Mouse (Mus musculus) hindbrain, embryonic 11.5 days (tissue): Measurements from ENCODE around the gene Rnf224. TPM values are rescaled to one million over a fixed set of nuclear protein-coding genes. Genes with fewer than 3 reads are reported as not detected.

Experiments used
- ATAC-seq: fragments of 200-750 bp; cut with Nextera tagmentation; 2 replicates; pipeline ENCODE4 v1.8.0; 2017; ENCODE audit warnings: mild to moderate bottlenecking, moderate TSS enrichment, moderate library complexity; ENCODE audit not compliant: low FRiP score
- DNase-seq: peaks from one replicate; pipeline ENCODE4 v3.0.0-alpha.2; 2015; ENCODE audit warnings: low spot score
- H3K27ac ChIP-seq: fragments of 300-500 bp; sonication (generic); 2 replicates; pipeline ENCODE4 v1.5.1; 2014; ENCODE audit warnings: mild to moderate bottlenecking, low read depth, low read length
- H3K27me3 ChIP-seq: fragments of 300-500 bp; sonication (generic); 2 replicates; pipeline ENCODE4 v1.6.1; 2014; ENCODE audit warnings: mild to moderate bottlenecking, low read length, moderate library complexity, mixed read lengths; ENCODE audit not compliant: control insufficient read depth, insufficient read depth
- H3K36me3 ChIP-seq: fragments of 300-500 bp; sonication (generic); 2 replicates; pipeline ENCODE4 v1.6.1; 2014; ENCODE audit warnings: mild to moderate bottlenecking, low read length, moderate library complexity, mixed read lengths; ENCODE audit not compliant: control insufficient read depth, insufficient read depth
- H3K4me1 ChIP-seq: fragments of 300-500 bp; sonication (generic); replicated peaks from 2 replicates; pipeline ENCODE4 v1.6.1; 2014; ENCODE audit warnings: low read length, mixed read lengths; ENCODE audit not compliant: control insufficient read depth, insufficient read depth
- H3K4me2 ChIP-seq: fragments of 300-500 bp; sonication (generic); replicated peaks from 2 replicates; pipeline ENCODE4 v1.6.1; 2014; ENCODE audit warnings: mild to moderate bottlenecking, low read depth, low read length
- H3K4me3 ChIP-seq: fragments of 300-500 bp; sonication (generic); 2 replicates; pipeline ENCODE4 v1.5.1; 2014; ENCODE audit warnings: low read depth, low read length
- H3K9ac ChIP-seq: fragments of 300-500 bp; sonication (generic); 2 replicates; pipeline ENCODE4 v1.6.1; 2014; ENCODE audit warnings: low read depth, low read length
- H3K9me3 ChIP-seq: fragments of 300-500 bp; sonication (generic); 2 replicates; pipeline ENCODE4 v1.6.1; 2016; ENCODE audit warnings: low read length; ENCODE audit not compliant: control insufficient read depth
- WGBS: fragments of 180-500 bp; shearing (Covaris S2); extraction: QIAGEN DNeasy Blood & Tissue Kit; methylation state at CpG from one replicate; pipeline ENCODE4 v1.1.7; 2014; 5-methylcytosine and 5-hydroxymethylcytosine counted together
- polyA plus RNA-seq: library from polyadenylated mRNA; unstranded; fragments of >200 nt; fragmentation: Nextera tagmentation; extraction: Ambion mirVana; gene quantifications from 2 replicates; pipeline ENCODE4 v1.2.1, GENCODE M21; 2014

Rnf224 gene
- polyA plus RNA-seq, 1 experiment from 2014 or later, result not detected

DNA sequence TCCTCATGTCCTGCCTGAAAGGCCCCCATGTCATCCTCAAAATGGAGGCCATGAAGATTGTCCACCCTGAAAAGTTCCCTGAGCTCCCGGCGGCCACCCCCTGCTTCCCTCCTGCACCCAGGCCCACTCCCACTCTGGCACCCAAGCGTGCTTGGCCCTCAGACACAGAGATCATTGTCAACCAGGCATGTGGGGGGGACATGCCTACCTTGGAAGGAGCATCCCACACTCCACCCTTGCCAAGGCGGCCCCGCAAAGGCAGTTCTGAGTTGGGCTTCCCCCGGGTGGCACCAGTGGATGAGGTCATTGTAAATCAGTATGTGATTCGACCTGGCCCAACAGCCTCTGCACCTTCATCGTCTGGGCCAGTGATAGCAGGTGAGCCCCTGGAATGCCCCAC, 6.8 kb upstream of the Rnf224 start:
- H3K36me3 ChIP-seq, result no peaks in the 10 kb centered on the region
- H3K9me3 ChIP-seq, result no peaks in the 10 kb centered on the region
- H3K9ac ChIP-seq, result peak overlapping the region; percentile 71; the same call in 1 of the 2 replicates
- no peak overlapping the region for H3K27ac ChIP-seq
- 81% methylated on average over 8 of the region's 8 CpGs for WGBS
- ATAC-seq (no peak), DNase-seq (no peak)
- H3K27me3 ChIP-seq, result peaks cover 2% of the 10 kb centered on the region; the same call in 1 of the 2 replicates
- H3K4me1 ChIP-seq, result peaks cover 4% of the 10 kb centered on the region; the same call in 1 of the 2 replicates
- H3K4me2 ChIP-seq, result peak overlapping the region; percentile 95; the same call in 1 of the 2 replicates
- H3K4me3 ChIP-seq, result no peak overlapping the region; the same call in 1 of the 2 replicates

DNA sequence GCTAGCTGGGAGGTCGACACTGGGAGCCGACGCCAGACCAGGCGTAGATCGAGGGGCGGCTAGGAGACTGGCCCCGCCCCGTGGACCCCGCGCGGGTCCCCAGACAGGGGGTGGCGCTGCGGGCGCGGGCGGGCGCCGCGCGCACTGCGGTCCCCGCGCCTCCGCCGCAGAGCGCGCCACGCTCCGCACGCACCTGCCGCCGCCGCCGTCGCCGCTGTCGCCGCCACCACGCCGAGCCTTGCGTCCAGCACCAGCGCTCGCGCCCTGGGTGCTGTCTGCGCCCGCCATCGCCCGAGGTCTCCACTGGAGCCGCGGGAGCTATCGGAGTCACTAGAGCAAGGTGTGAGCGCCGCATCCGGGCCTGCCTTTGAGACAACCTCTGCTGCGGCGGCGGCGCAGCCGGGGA, 5.5 kb upstream of the Rnf224 start, which contains the start of the genes Rnf208 and Cysrt1:
Gene Rnf208, plus strand, starts transcription at position 155 of the 406 bp plus-strand sequence.
Gene Cysrt1, minus strand, starts transcription at position 352 of the 406 bp plus-strand sequence.
- peak; percentile 38 for ATAC-seq
- peaks cover 2% of the 10 kb centered on the region; the same call in 1 of the 2 replicates for H3K27me3 ChIP-seq
- peak; percentile 61 for DNase-seq
- H3K27ac ChIP-seq, result peak within 1 kb of the TSS; percentile 42; the same call in 1 of the 2 replicates
- H3K4me1 ChIP-seq, result peaks cover 4% of the 10 kb centered on the region; the same call in 1 of the 2 replicates
- H3K9me3 ChIP-seq, result no peaks in the 10 kb centered on the region
- H3K36me3 ChIP-seq, result no peaks in the 10 kb centered on the region
- H3K4me2 ChIP-seq, result peak within 1 kb of the TSS; percentile 95
- H3K9ac ChIP-seq, result peak within 1 kb of the TSS; percentile 71
- peak within 1 kb of the TSS; percentile 57 for H3K4me3 ChIP-seq
- 0% methylated on average over 27 of the region's 59 CpGs for WGBS

DNA sequence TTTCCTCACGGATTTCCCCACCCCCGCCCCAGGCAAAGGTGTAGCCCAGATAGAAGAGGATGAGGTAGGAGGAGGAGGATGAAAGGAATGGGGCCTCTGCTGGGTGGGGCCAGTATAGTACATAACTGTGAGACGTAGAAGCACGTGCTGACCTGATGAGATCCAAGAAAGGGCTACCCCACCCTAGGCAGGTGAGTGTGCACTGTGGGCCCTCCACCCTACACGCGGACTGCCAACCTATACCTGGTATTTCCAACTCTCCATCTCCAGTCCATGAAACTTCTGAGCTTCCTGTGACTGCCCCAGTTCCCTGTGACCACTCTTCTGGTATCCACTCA, 4.8 kb upstream of the Rnf224 start:
- ATAC-seq, result peak; percentile 46; the same call in 1 of the 2 replicates
- DNase-seq, result peak; percentile 28

DNA sequence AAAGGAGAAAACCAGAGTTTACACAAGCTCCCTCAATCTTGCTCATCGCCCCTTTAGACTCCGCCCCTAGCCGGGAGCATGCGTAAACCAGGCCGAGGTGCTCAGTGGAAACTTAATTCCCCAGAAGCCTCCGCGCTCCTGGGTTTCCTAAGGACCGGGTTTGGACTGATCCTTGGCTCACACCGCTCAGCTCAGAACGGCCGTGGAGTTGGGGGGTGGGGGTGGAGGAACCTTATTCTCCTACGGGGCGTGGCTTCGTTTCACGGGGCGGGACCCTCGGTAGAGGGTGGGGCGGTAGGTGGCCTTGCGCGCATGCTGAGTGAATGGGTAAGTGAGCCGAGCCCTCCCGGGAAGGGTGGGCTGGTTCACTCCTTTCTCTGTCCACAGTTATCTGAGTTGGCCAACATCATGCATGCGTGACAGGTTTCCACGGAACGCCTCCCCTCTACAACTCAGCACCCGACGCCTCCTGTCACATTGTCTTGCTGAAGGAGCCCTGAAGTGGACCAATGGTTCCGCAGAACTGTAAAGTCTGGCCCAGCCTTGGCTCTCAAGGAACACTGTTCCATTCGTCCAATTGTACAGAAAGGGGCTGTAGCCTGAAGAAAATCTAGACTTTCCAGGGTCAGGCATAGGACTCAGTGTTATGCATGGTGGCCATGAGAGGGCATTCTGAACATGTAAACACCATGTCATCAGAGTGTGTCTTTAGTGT, 4.3 kb upstream of the Rnf224 start:
- Histone ChIP-seq H3K4me3 (peak overlapping the region; percentile 31), H3K36me3 (no peaks in the 10 kb centered on the region), H3K4me2 (peak overlapping the region; percentile 95), H3K9me3 (no peaks in the 10 kb centered on the region), H3K27ac (no peak overlapping the region; the same call in 1 of the 2 replicates), H3K27me3 (peaks cover 2% of the 10 kb centered on the region; the same call in 1 of the 2 replicates), H3K9ac (peak overlapping the region; percentile 21), H3K4me1 (peaks cover 4% of the 10 kb centered on the region; the same call in 1 of the 2 replicates)
- DNase-seq (peak; percentile 76), ATAC-seq (peak; percentile 78)
- WGBS, result 3% methylated on average over 29 of the region's 29 CpGs

More for the DNA sequence above, 4.8 kb upstream of the Rnf224 start:
- peak overlapping the region; percentile 95 for H3K4me2 ChIP-seq
- H3K27ac ChIP-seq, result no peak overlapping the region
- 13% methylated on average over 6 of the region's 6 CpGs for WGBS
- H3K27me3 ChIP-seq, result peaks cover 2% of the 10 kb centered on the region; the same call in 1 of the 2 replicates
- no peaks in the 10 kb centered on the region for H3K36me3 ChIP-seq
- no peaks in the 10 kb centered on the region for H3K9me3 ChIP-seq
- H3K4me1 ChIP-seq, result peaks cover 4% of the 10 kb centered on the region; the same call in 1 of the 2 replicates
- H3K4me3 ChIP-seq, result peak overlapping the region; percentile 57
- H3K9ac ChIP-seq, result peak overlapping the region; percentile 71

DNA sequence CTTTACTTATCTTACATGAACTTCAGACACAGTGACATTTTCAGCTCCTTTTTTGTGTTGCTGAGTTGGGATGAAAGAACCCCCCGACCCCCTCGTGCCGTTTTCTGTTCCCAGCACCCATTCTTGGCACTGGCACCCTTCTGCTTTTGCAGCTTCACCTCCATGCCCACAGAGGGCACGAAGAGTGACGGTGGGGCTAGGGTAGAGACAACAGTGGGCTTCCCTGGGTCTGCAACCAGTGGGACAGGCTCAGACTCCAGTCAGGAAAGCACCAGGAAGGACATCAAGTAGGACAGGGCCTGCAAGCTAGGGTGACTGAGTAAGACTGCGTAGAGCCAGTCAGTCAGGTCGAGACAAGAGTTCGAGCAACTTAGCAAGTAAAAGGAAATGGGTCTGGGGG, 3.7 kb upstream of the Rnf224 start:
- Histone ChIP-seq H3K4me2 (peak overlapping the region; percentile 95; the same call in 1 of the 2 replicates), H3K9me3 (no peaks in the 10 kb centered on the region), H3K4me1 (peaks cover 4% of the 10 kb centered on the region; the same call in 1 of the 2 replicates), H3K36me3 (no peaks in the 10 kb centered on the region), H3K9ac (no peak overlapping the region), H3K27ac (no peak overlapping the region), H3K4me3 (peak overlapping the region; percentile 31; the same call in 1 of the 2 replicates), H3K27me3 (peaks cover 2% of the 10 kb centered on the region; the same call in 1 of the 2 replicates)
- 49% methylated on average over 8 of the region's 8 CpGs for WGBS
- DNase-seq (no peak), ATAC-seq (no peak)

DNA sequence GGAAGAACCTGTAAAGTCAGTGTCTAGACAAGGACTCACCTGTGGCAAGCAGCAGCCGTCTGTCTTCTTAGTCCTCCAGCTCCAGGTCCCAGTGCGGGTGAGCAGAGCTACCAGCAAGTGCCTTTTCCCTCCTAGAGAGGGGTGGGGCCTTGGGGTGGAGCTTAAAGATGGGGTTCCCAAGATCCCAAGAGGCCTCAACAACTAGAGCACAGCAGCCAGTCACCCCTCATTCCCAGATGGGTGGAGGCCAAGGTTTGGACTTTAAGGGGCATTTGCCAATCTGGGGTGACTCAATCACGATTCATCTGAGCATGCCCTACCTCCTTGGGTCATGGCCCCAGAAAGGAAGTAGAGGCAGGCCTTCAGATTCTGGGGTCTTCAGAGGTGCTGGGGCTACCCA, 3.2 kb upstream of the Rnf224 start:
- no peak overlapping the region for H3K9ac ChIP-seq
- WGBS, result 83% methylated on average over 3 of the region's 3 CpGs
- no peaks in the 10 kb centered on the region for H3K9me3 ChIP-seq
- no peak overlapping the region for H3K4me3 ChIP-seq
- H3K4me1 ChIP-seq, result peaks cover 4% of the 10 kb centered on the region; the same call in 1 of the 2 replicates
- DNase-seq, result no peak
- no peaks in the 10 kb centered on the region for H3K36me3 ChIP-seq
- ATAC-seq, result no peak
- no peak overlapping the region for H3K27ac ChIP-seq
- H3K27me3 ChIP-seq, result peaks cover 2% of the 10 kb centered on the region; the same call in 1 of the 2 replicates
- H3K4me2 ChIP-seq, result no peak overlapping the region

DNA sequence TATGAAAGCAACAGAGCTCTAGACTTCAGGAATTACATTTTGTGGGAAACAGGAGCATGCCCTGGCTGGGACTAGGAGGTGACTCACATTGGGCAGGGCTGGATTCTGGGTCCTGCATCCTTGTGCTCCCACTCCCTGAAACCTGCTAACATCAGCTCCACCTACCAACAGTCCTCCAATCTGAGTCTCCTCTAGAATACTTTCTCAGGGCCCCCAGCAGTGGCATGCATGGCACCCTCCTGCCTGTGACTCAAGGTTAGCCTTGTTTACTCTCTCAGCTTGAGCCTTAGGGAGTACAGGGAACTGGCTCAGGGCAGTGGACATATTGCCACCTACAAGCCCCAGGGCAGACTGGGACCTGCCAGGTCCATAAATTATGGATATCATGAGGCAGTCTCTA, 1.5 kb upstream of the Rnf224 start:
- Histone ChIP-seq H3K4me2 (no peak overlapping the region), H3K4me3 (no peak overlapping the region), H3K36me3 (no peaks in the 10 kb centered on the region), H3K27ac (no peak overlapping the region), H3K9me3 (no peaks in the 10 kb centered on the region), H3K4me1 (peaks cover 4% of the 10 kb centered on the region; the same call in 1 of the 2 replicates), H3K27me3 (peaks cover 2% of the 10 kb centered on the region; the same call in 1 of the 2 replicates), H3K9ac (no peak overlapping the region)
- ATAC-seq (no peak), DNase-seq (no peak)

DNA sequence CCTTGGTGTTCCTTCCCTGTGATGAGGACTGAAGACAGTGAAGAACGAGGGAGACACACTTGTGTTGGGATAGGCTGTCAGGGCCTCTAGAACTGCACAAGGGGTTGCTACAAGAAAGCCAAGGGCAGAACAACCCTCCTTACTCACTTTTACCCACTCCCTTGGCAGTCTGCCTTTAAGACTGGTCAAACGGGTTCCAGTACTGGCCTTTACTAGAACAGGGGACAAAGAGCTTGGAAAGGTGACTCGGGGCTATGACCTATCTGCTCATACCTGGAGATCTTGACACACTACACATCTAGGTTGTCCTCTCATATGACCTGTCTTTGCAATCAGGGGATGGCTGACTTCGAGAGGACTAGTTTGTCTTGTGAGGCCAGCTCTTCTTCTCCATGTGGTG, 935 bp upstream of the Rnf224 start:
- H3K27ac ChIP-seq, result no peak overlapping the region
- ATAC-seq (no peak), DNase-seq (no peak)
- no peaks in the 10 kb centered on the region for H3K9me3 ChIP-seq
- no peak overlapping the region for H3K4me3 ChIP-seq
- WGBS, result 71% methylated on average over 4 of the region's 4 CpGs
- H3K4me2 ChIP-seq, result no peak overlapping the region
- H3K4me1 ChIP-seq, result no peaks in the 10 kb centered on the region
- no peaks in the 10 kb centered on the region for H3K36me3 ChIP-seq
- no peak overlapping the region for H3K9ac ChIP-seq
- H3K27me3 ChIP-seq, result peaks cover 2% of the 10 kb centered on the region; the same call in 1 of the 2 replicates
